Mouse (Mus musculus): Measurements from ENCODE around the gene Gpd1.

DNA sequence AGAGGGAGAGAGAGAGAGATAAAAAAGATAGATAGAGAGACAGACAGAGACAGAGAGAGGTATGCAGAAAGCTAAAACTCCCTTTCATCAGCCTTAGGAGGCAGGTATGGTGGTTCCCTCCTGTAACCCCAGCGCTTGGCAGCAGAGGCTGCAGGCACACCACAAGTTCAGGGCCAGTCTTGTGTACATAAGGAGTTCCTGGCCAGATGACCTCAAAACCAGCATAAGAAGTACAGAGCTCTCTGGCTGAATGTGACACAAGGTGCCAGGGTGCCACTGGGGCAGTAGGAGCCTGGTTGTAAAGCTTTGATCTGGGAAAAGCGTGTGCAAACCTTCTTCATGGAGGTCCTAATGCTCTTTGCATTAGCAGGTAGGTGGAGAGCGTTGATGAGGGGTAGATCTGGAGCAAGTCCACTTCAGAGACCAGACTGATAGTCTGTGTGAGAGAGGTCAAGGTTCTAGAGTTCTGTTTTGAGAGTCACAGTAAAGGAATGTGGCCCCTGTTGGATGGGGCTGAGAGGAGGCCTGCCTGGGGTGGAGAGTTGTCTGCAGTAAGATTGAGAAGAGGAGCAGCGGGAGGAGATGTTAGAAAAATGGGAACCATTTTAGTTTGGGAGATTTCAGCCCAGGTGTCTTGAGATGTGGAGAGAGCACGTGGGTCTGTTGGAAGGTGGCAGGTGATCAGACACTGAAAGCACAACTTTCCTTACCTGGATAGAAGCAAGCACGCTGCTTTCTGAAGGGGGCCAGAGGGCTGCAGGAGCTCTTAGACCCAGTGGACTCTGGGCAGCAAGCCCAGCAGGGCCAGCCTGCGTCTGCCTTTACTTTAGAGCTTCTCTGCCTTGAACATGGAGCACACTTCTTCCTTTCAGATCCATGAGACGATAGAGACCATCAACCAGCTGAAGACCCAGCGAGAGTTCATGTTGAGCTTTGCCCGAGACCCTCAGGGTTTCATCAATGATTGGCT, 6.8 kb upstream of the Gpd1 start:
- no peak for TF ChIP-seq POLR2A (IDR thresholded peaks at IDR 0.05; ENCODE audit: control insufficient read depth, extremely low read depth, insufficient read depth, low read length, poor library complexity)
- TF ChIP-seq CTCF (IDR thresholded peaks at IDR 0.05; ENCODE audit: borderline replicate concordance, control insufficient read depth, extremely low read depth, insufficient read depth, low read length, poor library complexity): no peak

Measured in thymus, adult 2 months (tissue).